Mouse (Mus musculus) E14TG2a.4 (cell line): ENCODE results near the gene Gm20388.

Experiments used
- H3K27me3 ChIP-seq: 2 replicates; pipeline ENCODE4 v1.6.1; 2014; ENCODE audit warnings: low read length, control low read depth; ENCODE audit not compliant: insufficient read depth
- H3K36me3 ChIP-seq: 2 replicates; pipeline ENCODE4 v1.6.1; 2014; ENCODE audit warnings: low read length, control low read depth; ENCODE audit not compliant: insufficient read depth
- H3K4me1 ChIP-seq: replicated peaks from 2 replicates; pipeline ENCODE4 v1.6.1; 2014; ENCODE audit warnings: low read depth, low read length, control low read depth
- H3K4me3 ChIP-seq: replicated peaks from 2 replicates; pipeline ENCODE4 v1.5.1; 2014; ENCODE audit warnings: mild to moderate bottlenecking, low read length
- H3K9me3 ChIP-seq: 2 replicates; pipeline ENCODE4 v1.6.1; 2014; ENCODE audit warnings: low read length, control low read depth
- CTCF ChIP-seq: conservative IDR thresholded peaks from 2 replicates; pipeline ENCODE4 v1.5.1; 2014; ENCODE audit warnings: low read length
- NANOG ChIP-seq: IDR thresholded peaks from 2 replicates; pipeline ENCODE4 v1.6.1; 2014; ENCODE audit warnings: borderline replicate concordance, low read length, mixed read lengths
- POU5F1 ChIP-seq: IDR thresholded peaks from 2 replicates; pipeline ENCODE4 v1.6.1; 2014; ENCODE audit warnings: low read length, borderline replicate concordance

The Gm20388 gene

DNA sequence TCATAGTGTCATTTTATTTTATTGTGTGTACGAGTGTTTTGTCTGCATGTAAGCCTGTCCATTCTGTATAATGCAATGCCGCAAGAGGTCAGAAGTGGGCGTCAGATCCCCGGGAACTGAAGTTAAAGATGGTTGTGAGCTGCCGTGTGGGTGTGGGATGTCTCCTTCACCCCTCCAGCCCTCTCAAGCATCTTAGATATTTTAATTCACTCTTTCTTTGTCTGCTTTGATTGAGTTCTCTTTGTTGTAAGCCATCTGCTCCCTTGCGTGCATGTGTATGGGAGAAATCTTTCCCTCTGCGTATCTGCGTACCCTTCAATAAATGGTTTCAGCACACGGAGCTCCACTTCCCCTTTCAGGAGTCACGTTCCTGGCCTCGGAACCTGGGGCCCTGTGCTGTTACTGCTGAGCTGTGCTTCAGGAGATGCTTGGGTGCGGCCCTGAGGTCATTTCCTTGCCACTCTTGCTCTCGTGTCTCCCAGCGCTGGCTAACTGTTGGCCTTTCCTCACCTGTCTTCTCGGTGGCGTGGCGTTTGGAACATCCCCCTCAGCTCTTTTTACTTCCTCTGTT lies 2060.9 kb downstream of the Gm20388 start:
- Histone ChIP-seq H3K27me3 (no peaks in the 10 kb centered on the region), H3K36me3 (peaks cover 54% of the 10 kb centered on the region), H3K4me1 (peaks cover 57% of the 10 kb centered on the region), H3K9me3 (no peaks in the 10 kb centered on the region), H3K4me3 (no peak overlapping the region)
- TF ChIP-seq CTCF: 0 out of 2 replicates have a peak, but pooled peaks have one; percentile 6
- TF ChIP-seq NANOG: no peak

DNA sequence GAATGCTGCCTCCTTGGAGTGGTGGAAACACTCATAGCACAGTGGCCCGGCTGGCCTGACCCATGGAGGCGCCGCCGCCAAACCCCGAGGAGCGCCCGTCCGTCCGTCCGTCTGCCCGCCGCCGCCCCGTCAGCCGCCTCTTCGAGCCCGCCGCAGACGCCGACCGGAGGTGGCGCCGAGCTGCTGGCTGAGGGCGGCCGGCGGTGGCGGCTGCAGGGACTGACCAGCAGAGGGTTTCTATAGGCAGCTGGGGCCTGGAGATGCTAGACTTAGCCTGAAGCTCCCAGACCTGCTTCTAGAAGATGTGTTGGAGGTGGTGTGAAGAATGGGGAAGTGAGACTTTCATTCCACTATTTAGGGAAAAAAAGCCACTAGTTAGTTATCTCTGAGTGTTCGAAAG lies 2063.3 kb downstream of the Gm20388 start:
- Histone ChIP-seq H3K9me3 (no peaks in the 10 kb centered on the region), H3K4me1 (peaks cover 45% of the 10 kb centered on the region), H3K4me3 (no peak overlapping the region), H3K36me3 (peaks cover 72% of the 10 kb centered on the region), H3K27me3 (no peaks in the 10 kb centered on the region)
- no peak for TF ChIP-seq CTCF
- TF ChIP-seq NANOG: no peak
- no peak for TF ChIP-seq POU5F1

DNA sequence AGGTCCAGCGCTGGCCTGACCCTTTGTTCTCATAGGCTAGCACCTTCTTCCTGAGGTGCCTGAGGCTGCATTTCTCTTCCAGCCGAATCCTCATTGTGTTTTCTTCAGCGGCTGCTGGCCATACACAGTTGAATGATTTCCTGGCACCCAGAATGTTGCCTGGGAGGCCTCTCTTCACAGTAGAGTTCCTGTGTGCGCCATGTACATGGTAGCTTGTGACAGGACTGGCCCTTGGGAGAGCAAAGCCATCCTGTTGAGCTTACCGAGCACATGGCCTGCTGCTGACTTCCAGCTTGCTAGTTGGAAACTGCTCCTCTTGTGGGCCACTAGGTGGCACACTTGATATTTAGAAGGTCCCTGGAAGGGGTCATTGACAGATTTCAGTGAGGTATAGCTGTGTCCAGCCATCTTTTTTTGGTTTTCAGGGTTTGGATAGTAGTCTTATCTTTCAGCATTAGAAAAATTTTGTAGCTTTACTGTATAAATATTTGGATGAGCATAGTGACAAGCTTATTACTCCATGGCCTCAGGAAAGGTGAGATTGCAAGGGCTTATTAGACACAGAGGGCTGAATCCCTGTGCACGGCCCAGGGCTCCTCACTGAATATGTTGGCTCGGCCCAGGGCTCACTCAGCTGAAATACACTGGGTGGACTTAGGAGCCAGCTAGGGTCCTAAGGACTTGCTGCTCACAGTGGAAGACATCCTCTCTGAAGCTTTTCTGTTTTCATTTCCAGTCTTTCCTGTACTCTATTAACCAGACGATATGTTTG lies 2067.4 kb downstream of the Gm20388 start:
- H3K27me3 ChIP-seq: no peaks in the 10 kb centered on the region
- peaks cover 17% of the 10 kb centered on the region for H3K4me1 ChIP-seq
- TF ChIP-seq CTCF (peak; percentile 73), NANOG (no peak)
- H3K4me3 ChIP-seq: no peak overlapping the region
- no peaks in the 10 kb centered on the region for H3K9me3 ChIP-seq
- H3K36me3 ChIP-seq: peaks cover 88% of the 10 kb centered on the region

DNA sequence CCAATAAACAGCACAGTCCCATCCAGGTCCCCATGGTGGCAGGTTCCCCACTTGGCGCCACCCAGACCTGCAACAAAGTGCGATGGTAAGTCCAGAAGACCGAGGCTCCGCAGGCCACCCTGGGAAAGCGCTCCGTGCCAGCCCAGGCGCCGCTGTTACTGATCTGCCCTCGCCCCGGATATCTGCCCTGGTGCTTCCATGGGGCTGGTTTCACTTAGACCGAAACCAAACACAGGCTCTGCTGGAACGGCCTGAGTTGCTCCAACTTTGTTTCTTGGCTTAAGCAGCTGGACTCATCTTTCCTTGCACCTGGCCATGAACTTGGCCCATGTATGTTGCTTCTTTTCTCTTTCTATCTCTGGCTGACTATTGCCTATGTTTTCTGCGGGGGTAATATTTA lies 2068.0 kb downstream of the Gm20388 start:
- H3K36me3 ChIP-seq: peaks cover 95% of the 10 kb centered on the region
- H3K4me1 ChIP-seq: peaks cover 17% of the 10 kb centered on the region
- no peaks in the 10 kb centered on the region for H3K27me3 ChIP-seq
- TF ChIP-seq CTCF: no peak
- H3K9me3 ChIP-seq: no peaks in the 10 kb centered on the region
- no peak overlapping the region for H3K4me3 ChIP-seq

DNA sequence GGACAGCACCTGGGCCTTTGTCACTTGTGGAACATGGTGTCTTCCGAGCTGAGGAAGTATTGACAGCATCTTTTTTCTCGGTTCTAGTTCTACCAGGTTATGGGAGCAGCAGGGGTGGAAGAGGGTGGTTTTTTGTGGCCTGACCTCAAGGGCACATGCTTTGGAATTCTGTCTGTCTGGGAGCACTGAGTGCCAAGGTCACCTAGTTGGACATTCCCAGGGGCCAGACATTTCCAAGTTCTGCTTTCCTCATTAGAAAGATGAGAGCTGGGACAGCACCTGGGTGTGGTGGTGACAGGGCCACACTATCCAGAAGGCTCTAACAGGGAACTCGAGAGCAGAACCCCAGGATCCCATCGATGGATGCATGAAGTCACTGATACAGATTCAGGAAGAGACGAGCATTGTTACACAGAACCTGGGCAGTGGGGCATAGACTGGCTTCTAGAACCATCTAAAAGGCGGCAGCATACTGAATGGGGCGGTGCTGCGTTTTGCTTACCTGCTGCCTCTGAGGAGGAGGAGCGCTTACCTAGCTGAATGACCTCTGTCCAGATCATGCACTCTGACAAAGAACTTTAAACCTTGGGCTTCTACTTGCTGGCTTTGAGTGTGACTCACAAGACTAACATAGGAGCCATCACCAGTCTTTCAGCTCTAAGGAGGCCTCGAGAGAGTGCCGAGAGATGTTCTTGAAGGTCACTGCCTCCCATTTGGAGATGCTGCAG lies 2070.3 kb downstream of the Gm20388 start:
- Histone ChIP-seq H3K9me3 (no peaks in the 10 kb centered on the region), H3K27me3 (no peaks in the 10 kb centered on the region), H3K4me1 (peaks cover 15% of the 10 kb centered on the region), H3K36me3 (peaks cover 93% of the 10 kb centered on the region), H3K4me3 (no peak overlapping the region)
- TF ChIP-seq POU5F1: no peak

DNA sequence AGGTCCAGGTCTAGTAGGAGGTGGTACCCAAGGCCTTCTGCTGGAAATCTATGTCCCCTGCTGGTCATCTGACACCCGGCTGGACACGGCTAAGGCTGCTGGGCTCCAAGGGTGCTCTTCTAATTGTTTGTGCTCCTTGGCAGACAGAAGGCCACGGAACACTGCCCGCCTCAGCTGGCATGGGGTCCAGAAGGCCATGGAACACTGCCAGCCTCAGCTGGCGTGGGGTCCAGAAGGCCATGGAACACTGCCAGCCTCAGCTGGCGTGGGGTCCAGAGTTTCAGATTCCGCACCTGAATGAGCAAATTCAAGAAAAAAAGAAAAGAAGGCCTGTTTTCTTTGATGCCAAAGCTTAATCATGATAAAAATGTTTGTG lies 2070.9 kb downstream of the Gm20388 start:
- no peak for TF ChIP-seq CTCF
- H3K4me1 ChIP-seq: peaks cover 12% of the 10 kb centered on the region
- H3K27me3 ChIP-seq: no peaks in the 10 kb centered on the region
- no peaks in the 10 kb centered on the region for H3K9me3 ChIP-seq
- H3K36me3 ChIP-seq: peaks cover 87% of the 10 kb centered on the region
- H3K4me3 ChIP-seq: no peak overlapping the region

DNA sequence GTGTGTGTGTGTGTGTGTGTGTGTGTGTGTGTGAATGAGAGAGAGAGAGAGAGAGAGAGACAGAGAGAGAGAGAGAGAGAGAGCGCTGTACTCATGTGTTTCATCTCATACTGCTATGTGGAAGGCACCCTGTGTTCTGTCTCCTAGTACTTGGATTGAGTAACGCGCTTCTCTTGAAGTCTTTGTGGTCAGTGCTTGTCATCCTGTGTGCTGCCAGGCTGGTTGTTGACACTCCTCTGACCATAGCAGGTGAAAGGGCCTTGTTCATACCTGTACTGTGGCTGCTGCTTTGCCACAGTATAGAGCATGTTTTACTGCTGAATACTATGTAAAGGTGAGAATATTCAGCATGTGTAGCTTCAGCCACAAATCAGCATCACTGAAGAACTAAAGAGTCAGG lies 2075.0 kb downstream of the Gm20388 start:
- H3K27me3 ChIP-seq: no peaks in the 10 kb centered on the region
- TF ChIP-seq POU5F1 (no peak), NANOG (no peak), CTCF (no peak)
- no peaks in the 10 kb centered on the region for H3K9me3 ChIP-seq
- peaks cover 15% of the 10 kb centered on the region for H3K4me1 ChIP-seq
- no peak overlapping the region for H3K4me3 ChIP-seq
- H3K36me3 ChIP-seq: peaks cover 87% of the 10 kb centered on the region

DNA sequence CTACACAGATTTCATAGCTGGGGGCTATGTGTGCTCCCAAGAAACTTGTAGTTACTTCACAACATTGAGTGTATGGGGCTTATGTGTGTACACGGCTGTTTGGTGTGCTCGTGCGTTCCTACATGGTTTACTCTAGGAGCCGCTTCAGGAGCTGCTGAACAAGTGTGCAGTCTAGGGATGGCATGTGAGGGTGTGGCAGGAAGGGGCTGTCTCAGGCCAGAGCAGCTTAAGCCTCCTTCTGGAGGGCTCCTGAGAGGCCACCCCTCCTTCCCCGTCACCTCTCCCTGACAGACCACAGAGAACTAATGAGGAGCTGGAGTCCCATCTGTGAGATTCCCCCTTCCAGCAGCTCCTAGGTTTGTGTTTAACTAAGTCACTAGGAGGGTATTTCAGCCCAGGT lies 2077.3 kb downstream of the Gm20388 start:
- peaks cover 87% of the 10 kb centered on the region for H3K36me3 ChIP-seq
- peaks cover 27% of the 10 kb centered on the region for H3K4me1 ChIP-seq
- H3K9me3 ChIP-seq: no peaks in the 10 kb centered on the region
- H3K27me3 ChIP-seq: no peaks in the 10 kb centered on the region
- TF ChIP-seq CTCF (no peak), NANOG (no peak), POU5F1 (no peak)
- no peak overlapping the region for H3K4me3 ChIP-seq
